Mouse (Mus musculus): ENCODE data around the gene Bsn. TPM values are rescaled to one million over a fixed set of nuclear protein-coding genes. Genes with fewer than 3 reads are reported as not detected.
"Not testable (repeated sequence)": the region's sequence is repeated elsewhere in the genome, so short reads cannot be mapped to it uniquely, and the experiment has no call there.

Gene Bsn
- total RNA-seq, 2 experiments from 2014 or later: 0.05 to 0.08 TPM

DNA sequence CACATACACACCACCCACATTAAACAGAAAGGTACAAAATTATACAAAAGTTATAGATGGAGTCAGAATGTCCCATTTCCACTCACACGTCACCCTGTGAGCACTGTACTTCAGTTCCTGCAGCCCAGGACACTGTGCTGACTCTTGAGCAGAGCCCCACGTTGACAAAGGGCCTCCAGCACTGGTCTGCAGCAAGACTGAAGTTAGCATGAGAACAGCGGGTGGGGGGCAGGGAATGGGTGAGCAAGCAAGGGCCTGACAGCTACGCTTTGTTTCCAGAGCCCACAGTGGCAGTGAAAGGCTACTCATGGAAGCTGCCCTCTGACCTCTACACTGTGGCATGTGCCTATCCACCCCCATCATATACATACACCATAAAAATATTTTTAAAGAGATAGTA lies 40.4 kb downstream of the Bsn start:
- DNase-seq: no peak

DNA sequence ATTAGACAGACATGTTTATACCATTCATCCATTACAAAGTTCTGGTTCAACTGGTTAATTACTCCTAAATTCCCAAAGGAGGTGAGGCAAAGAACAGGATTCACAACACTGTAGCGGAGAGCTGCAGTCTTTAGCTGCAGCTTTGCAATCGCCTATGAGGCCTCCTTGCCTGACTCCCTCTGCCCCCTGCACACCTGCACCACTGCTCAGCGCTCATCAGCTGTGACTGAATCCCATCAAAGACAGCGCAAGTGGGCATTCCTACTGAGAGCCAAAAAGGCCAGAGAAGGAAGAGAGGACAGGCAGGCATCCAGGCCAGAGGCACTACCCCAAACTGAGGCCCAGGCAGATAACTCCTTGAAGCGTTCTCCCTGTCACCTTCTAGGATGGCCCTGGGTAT lies 42.6 kb downstream of the Bsn start:
- DNase-seq: no peak

DNA sequence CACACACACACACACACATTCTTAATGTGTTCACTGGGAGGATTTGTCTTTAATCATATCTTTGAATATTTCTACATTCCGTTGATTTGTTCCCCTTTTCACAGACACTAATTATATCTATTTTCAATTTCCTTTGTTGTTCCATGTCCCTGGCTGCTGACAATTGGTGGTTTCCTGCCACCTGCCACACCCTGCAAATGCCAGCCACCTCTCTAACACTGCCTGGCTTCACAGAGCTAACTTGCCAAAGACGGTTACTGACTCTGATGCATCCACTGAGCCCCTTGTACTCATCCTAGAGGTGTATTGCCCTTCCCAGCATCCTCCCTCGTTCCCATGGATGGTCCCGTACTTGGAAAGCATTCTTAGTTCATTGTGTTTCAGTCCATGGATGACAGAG lies 43.7 kb downstream of the Bsn start:
- no peak for DNase-seq

DNA sequence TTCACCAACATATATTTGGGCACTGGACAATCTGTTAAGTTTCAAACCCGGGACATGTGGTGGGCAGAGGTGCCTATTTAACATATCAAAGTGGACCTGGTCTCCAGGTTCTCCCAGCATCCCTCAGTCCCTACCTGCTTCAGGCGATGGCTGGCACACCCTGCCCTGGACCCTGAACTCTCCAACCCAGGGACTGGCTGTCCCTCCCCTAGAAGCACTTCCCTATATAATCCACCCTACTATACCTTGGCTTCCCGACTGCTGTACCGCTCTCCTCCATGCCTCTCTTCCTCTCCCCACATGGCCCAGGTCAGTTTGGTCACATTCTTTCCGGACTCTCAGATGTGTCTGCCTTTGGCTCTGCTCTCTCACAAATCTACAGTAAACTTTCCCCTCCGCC lies 44.4 kb downstream of the Bsn start:
- no peak for DNase-seq

DNA sequence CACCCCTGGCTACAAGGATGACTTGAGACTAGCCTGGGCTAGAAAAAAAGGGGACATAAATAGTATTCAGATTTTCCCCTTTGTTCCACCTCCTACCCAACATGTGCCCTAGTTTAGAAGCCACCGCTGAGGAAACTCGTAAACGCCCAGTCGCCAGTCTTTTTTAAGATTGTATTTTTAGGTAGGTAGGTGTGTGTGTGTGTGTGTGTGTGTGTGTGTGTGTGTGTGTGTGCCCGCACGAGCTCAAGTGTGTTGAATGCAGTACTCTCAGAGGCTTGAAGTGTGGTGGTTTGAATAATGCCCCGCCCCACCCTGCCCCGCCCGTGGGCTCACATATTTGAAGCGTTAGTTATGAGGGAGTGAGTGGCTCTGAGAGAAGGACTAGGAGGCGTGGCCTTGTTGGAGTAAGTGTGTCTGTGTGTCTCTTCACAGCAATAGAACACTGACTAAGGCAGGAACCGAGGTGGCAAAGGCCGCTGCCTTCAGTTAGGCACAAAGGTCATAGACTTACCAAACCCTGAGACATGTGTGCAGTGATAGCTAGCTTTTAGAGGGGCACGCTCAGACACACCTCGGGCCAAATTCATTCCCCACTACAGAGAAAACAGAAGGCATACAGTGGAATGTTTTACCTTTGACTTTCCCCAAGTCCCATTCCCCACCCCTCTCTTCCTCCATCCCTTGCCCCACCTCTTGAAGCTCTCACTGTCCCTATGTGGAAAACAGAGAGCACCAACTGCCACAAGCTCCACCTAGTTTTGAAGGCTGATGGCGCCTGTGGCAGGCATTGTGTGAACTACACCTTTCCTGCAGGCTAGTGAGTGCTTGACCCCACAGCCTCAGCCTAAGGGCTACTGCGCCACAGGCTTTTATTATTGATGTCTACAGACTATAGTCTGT lies 45.6 kb downstream of the Bsn start:
- no peak for DNase-seq

DNA sequence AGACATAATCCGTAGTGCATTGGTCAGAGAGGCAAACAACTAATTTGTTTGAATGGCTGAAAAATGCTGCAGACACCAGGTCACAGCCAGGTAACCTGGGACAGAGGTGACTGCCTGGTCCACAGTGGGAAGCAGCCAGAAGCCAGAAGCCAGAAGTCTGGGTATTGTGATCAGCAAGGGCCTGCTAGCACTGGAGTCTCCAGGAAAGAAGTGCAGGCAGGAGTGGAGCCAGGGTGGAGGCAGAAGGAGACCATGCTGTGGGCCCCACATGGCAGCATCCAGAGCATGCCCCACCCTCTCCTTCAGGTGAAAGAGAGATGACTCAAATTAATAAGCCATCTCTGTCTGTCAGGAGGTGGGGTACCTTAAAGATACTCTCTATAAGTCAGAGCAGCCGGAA lies 46.7 kb downstream of the Bsn start:
- no peak for DNase-seq

DNA sequence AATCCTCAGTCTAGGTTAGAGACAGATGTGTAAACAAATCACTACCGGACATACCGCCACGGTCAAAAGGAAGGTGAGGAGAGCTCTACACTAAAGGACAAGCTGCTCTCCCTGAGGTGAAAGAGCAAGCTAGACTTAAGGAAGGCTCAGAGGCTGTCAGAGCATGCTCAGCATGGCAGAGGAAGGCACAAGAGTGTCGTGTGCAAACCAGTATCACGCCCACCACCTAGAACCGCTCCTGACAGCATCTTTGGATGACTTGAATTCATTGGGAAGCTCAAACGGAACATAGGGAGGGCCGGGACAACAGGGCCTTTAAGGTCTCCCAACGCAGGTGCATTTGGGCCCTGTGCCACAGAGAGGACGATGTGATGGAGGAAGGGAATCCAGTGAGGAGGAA lies 48.8 kb downstream of the Bsn start:
- no peak for DNase-seq

DNA sequence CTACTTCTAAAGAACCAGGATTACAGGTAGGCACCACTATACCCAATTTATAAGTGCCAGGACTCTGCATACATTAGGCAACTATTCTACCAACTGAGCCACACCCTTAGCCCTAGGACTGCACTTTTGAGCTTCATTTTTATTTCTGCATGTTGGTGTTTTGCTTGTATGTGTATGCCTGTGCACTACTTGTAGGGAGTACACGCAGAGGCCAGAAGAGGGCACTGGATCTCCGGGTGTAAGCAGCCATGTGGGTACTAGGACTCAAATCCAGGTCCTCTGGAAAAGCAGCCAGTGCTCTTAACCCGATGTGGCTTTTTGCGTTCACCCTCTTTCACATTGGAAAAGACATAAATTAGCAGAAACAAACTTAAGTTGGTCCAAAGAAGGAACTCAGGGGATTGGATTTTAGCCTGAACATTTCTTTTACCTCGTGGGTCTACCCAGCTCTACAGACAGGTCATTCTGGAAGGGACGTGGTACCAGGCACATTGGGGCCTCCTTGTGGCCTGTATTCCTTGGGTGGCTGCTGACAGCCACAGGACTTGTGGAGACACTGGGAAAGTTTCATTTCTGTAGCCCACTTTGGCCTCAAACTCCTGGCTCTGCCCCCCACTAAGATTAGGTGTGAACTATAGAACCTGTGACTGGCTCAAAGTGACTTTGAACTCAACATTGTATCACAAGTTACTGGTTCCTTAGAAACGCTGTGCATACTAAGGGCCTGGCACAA lies 50.1 kb downstream of the Bsn start:
- no peak for DNase-seq

DNA sequence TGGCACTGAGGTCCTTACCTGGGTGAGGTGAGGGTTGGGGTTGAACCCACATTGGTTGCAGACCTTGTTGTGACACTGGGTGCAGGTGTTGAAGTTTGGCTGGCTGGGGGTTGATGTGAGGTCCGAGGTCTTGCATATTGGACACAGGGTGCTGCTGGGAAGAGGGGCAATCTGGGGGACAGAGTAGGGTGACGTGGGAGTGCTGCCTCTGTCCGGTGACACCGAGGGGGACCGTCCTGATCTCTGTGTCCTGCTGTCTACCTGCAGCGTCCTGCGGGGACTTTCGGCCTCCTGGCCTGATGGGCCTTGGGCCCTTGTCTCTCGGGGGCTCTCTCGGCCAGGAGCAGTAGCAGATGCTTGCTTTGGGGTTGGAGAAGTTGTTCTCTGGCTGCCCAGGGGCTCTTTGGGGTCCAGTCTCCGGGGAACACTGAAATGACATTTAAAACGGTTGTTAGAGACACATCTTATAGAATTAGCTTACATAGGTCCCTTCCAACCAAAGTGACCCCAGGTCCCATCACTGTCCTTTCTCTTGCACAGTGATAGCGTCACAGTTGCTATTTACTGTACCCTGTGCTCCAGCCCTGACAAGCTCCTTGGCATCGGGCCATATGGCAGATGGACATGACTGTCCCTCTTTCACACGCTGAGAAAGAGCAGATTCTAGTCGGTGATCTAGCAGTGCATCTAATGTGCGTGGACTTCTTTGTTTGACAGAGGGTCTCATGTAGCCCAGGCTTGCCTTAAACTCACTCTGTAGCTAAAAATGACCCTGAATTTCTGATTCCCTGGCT lies 50.8 kb downstream of the Bsn start:
- DNase-seq: no peak

DNA sequence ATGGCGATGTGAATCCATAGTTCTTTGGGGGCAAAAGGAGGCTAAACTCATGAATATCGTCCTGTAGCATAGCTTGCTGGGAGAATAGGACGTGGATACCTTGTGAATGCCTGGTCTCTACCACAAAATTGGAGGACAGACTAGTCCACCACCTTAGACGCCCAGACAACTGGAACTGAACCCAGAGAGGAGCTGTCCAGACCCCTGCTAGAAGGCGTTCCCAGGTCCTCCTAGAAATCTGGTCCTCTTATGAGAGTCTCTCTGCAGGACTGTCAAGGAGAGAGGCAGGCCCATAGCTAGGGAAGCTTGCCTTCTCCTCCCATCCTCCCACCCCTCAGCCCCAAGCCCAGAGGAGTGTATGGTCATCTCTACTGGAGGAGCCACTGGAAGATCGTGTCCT lies 52.1 kb downstream of the Bsn start:
- no peak for DNase-seq

DNA sequence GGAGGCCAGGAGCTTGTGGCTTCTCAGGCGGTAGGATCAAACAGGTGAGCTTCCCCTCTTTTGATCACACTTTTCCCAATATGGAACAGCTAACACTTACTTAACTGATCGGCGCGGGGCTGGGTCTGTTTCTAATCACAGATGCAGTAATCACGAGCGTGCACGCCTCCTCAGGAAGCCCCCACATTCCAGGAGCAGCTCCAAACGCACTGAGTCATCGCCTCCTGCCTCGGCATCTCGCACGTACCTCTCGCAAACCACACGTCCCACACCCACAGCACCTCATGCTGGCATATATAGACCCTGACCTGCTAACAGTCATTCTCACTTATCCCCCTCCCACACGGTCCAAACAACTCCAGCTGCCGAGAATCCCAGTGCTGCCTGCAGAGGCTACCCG lies 52.7 kb downstream of the Bsn start:
- DNase-seq: no peak

DNA sequence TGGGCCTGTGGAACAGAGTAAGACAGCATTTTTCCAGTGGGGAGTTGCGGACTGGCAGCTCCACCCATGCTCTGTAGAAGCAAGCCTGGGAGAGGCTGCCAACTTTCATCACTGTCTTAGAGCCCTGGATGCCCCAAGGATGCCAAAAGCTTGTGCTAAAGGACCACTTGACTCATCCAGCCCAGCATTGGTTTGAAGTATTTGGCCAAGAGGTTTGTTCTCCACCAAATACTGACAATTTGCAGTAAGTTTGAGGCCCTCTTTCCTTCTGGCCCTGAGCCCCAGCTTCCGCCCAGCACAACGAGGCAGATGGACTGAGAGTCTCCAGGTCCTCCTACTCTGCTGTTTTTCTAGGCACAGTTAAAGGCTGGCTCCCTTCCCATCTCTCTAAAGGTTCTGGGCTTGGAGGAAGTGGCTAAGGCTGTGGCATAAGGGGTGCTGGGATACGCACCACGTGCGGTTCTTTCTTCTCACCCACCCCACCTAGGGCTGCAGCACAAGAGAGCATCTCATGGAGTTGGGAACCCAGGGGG lies 53.2 kb downstream of the Bsn start:
- no peak for DNase-seq

DNA sequence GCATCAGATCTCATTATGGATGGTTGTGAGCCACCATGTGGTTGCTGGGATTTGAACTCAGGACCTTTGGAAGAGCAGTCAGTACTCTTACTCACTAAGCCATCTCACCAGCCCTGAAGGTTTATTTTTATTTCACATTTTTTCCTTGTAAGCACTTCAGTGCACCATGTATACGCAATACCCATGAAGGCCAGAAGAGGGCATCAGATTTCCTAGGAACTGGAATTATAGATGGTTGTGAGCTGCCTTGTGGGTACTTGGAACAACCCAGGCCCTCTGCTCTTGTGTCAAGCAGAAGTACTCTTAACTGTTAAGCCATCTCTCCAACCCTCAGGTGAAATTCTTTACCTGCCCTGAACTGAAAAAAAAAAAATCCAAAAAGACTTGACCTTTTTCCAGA lies 54.0 kb downstream of the Bsn start:
- DNase-seq: no peak

DNA sequence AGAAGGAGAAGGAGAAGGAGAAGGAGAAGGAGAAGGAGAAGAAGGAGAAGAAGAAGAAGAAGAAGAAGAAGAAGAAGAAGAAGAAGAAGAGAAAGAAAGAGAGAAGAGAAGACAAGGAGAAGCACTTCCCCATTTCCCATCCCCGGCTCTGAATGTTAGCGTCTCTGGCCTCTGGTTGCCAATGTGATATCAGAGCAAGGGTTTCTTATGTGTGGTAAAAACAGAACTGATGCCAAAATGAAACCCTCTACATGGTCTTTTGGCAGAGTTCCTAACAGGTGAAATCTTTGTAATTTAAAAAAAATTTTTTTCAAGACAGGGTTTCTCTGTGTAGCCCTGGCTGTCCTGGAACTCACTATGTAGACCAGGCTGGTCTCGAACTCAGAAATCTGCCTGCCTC lies 54.5 kb downstream of the Bsn start:
- DNase-seq: not testable (repeated sequence)

DNA sequence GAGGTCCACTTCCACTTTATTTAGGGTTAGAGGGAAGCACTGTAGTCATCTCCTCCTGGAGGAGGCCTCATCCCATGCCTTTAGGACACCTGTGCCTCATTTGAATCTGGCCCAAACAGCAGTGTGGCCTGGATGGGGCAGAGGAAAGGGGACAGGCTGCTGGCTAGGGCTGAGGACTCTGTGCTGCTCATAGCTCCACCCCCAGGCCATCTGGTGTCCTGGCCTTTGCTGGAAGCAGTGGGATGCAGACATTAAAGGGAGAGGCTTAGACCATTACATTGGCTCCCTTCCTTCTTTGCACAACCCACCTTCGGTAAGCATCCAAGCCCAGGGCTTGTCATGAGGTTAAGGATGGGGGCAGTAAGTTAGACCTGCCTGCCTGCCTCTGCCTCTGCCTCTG lies 56.7 kb downstream of the Bsn start:
- no peak for DNase-seq

DNA sequence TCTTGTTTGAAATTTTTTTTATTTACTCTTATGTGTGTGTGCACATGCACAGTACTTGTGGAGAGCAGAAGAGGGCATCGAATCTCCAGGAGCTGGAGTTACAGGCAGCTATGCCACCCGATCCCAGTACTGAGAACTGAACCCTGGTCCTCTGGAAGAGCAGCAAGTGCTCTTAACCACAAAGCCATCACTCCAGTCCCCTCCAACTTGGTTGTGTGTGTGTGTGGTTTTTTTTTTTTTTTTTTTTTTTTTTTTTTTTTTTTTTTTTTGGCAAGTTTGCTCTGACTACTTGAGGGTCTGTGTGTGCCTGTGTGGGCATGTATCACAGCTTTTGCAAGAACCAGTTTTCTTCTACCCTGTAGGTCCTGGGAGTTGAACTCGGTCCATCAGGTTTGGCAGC lies 57.8 kb downstream of the Bsn start:
- no peak for DNase-seq

DNA sequence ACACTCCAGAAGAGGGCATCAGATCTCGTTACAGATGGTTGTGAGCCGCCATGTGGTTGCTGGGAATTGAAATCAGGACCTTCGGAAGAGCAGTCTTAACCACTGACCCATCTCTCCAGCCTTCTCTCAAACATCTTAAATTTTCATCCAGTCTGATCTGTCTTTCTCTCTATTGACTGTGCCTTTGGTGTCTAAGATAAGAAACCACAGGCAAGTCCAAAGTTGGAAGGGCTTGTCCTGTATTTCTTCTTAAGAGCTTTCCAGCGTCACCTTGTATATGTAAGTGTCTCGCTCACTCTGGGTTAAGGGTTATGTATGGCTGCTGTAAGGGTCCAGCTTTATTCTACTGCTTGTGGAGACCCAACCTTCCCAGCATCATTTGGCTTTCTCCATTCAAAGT lies 58.7 kb downstream of the Bsn start:
- no peak for DNase-seq

DNA sequence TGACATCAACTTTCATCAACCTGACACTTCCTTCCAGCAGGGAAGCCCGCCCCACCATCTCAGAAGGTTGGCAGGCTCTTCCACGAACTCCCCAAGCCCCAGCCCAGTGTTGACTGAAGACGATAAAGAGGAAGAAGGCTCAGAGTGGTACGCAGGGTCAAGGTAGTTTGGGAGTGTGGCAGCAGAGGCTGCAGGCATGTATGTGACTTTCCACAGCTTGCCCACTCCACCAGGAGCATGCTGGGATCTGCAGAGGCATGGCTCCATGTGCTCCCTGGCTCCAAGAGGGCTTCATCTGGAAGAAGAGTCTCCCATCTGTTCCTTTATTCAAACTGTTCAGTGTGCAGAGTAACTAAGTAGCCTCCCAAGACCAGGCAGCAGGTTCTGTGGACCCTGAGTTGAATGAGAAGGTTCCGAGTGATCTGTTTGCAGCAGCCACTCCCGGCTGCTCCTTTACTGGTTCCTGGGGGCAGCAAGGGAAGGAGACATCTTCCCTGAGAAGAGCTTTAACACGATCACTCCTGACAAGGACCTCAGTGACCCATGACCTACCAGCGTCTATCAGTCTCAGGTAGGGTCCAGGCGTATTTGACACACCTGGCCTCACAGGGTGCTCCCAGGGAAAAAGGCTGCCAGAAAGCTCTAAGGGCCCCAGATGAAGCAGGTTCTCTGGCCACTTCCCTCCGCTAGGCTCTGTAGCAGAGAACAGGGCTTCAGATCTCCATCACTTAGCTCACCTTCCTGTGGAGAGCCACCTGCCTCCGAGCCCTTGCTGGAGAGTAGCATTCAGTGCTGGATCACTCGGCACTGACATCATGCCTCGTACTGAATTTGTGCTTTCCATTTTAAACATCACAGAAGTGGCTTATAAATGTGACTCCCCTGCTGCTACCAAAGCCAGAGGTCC lies 60.9 kb downstream of the Bsn start:
- DNase-seq: no peak

DNA sequence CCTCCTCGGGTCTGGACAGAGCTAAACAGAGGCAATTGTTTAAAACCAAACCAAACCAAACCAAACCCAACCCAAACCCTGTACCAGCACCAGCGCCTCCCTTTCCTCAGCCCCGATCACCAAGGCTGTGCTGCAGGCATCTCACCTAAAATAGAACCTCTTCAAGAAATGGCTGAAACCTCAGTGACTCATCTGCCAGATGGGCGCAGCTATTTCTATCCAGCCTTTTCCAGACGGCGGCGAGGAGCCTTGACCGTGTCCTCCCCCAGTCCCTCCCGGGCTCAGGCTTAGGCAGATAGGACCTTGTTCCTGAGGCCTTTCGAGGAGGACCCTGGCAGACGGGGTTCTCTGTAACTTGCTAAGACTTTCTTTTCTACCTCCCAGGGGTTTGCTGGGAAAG lies 61.9 kb downstream of the Bsn start:
- DNase-seq: no peak

DNA sequence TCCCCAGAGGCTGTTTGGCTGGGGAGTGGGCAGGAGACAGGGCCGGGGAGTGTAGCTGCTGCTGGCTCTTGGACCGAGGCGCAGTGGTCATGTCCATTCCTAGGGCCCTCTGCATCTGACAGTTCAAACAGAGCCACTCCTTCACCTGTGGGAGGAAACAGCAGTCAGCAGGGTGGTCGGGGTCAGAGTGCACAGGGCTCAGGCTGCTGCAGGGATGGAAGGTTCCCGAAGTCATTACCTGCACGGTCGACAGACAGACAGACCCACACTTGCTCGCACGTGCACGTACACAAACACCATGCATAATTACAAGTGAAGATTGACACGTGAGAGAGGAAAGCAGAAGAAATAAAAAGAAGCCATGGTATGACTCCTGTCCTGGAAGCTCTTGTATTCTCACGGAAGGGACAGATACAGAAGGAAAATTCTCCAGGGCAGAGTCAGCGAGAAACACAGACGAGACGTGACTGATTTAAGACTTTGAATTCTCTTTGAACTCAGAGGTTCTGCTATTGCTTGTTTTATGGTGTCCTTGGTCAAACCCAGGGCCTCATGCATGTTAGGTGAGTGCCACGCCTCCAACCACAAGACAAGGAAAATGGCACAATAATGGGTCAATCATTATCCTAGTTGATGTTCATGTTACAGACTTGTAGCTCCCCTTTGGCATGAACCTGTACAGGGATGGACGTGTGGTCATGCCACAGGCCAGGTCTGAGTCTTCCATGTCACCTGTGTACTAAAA lies 63.6 kb downstream of the Bsn start:
- no peak for DNase-seq

DNA sequence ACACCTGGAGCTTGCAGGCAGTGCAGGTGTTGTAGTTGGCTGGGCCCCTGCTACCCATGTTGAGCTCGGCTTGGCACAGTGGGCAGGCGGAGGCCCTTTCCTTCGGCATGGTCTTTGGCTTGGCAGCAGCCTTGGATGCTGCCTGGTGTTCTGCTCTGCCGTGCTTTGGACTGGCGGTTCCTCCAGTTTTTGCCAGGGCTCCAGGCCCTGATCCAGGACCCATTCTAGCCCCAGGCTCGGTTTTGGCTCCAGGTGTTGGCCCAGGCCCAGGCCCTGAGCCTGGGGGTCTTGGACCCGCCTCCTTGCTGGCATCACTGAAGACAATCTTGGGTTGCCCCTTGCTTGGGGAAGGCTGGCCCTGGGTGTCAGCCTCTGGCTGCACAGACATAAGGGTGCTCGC lies 64.5 kb downstream of the Bsn start:
- no peak for DNase-seq

Measured in gastrocnemius, postnatal 25 days (tissue).